ENCODE assay signal across 9 mouse cellular contexts in the genomic region with DNA sequence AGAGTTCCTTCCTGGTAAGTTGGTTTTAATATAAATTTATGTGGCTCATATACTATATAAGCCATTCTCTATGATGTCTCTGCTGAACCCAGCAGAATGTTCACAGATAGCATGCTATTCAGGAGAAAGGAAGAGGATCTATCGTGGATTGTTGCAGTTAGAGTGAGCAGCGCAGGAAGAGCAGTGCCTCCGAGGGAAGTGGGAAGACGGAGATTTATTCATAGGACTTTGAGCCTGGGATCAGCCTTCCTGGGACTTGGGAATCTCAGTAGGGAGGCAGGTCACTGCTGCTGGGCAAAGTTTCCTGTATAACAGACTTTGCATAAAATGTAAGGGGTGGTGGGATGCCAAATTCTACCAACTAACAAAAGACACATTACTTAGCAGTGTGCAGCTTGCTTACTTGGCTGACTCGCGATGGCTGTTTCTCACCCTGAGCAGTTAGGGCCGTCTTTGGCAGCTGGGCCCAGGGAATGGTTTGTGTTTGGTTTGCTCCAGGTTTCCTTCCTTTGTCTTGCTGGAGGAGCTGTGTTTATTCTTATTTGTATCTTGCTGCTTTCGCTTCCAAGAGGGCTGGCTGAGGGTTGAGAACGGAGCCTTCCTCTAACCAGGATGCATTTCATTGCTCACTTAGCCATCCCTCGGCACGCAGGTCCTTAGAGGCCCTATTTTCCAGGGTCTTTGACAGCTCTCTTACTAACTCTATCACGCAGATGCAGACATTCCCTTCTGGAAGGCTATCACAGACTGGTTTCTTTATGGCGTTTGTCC.
A peak's percentile ranks its signal among the peaks of the same experiment; 100 is the strongest.
DNase-seq lines count a peak whose midpoint lies in the region; ATAC-seq lines count a peak whose summit lies in the region.
"Had no signal": no experiment of that assay in that cellular context is flagged by ENCODE, and none has a peak within 500 bp of the region (broad histone marks: within the 10 kb centered on the region; RNA-seq: fewer than 3 reads in every experiment).

No protein-coding gene starts in this region.

- H3K27me3 ChIP-seq in hindbrain, embryonic 13.5 days, result no peaks in the 10 kb centered on the region

- H3K36me3 ChIP-seq in hindbrain, embryonic 13.5 days, result no peaks in the 10 kb centered on the region

- no peak overlapping the region; the same call in 1 of the 2 replicates for H3K4me3 ChIP-seq in brown adipose tissue, adult 24 weeks (ENCODE audit: insufficient read depth, low read depth, low read length)
- no peak overlapping the region for H3K4me3 ChIP-seq in hindbrain, embryonic 13.5 days
- H3K4me3 ChIP-seq: erythroblast, embryonic 14.5 days had no signal

- WGBS in hindbrain, embryonic 13.5 days, result 65% methylated on average over 13 of the region's 13 CpGs

- no peak overlapping the region for H3K9ac ChIP-seq in hindbrain, embryonic 13.5 days

- DNase-seq in cerebellum, postnatal 10 days, result peak; percentile 22 to 23
- no peak for DNase-seq in cerebellum, adult 8-10 months
- DNase-seq in lung, postnatal 14 days, result peak; percentile 45
- no peak for DNase-seq in frontal cortex, postnatal 25 days (ENCODE audit: low spot score in 2 of 2)
- DNase-seq in left cerebral cortex, adult 8-10 months (ENCODE audit: low spot score in 2 of 2), result no peak

- ATAC-seq in hindbrain, embryonic 13.5 days (ENCODE audit: low FRiP score), result 0 out of 2 replicates have a peak, but pooled peaks have one; percentile 40
- ATAC-seq in CD4-positive, CD25-positive, alpha-beta regulatory T cell, adult 4 months, result no peak

- H3K27ac ChIP-seq in brown adipose tissue, adult 24 weeks (replicated peaks; ENCODE audit: low read depth, low read length), result peak overlapping the region; percentile 21; the same call in 1 of the 2 replicates
- H3K27ac ChIP-seq in hindbrain, embryonic 13.5 days, result peak overlapping the region; percentile 62; the same call in 1 of the 2 replicates

- H3K4me2 ChIP-seq in hindbrain, embryonic 13.5 days, result no peak overlapping the region

- H3K4me1 ChIP-seq in brown adipose tissue, adult 24 weeks (ENCODE audit: control insufficient read depth, insufficient read depth, insufficient read length, low read length), result no peaks in the 10 kb centered on the region; the same call in 1 of the 2 replicates
- peaks cover 11% of the 10 kb centered on the region for H3K4me1 ChIP-seq in hindbrain, embryonic 13.5 days (replicated peaks)

- no peaks in the 10 kb centered on the region for H3K9me3 ChIP-seq in hindbrain, embryonic 13.5 days

Comparison
In these comparisons a context has a peak if more than half of its experiments do, and no peak if none do; other contexts are left out.
1. DNase-seq: peak in cerebellum, postnatal 10 days (2 of 2) and lung, postnatal 14 days (single experiment); none in cerebellum, adult 8-10 months (single experiment), frontal cortex, postnatal 25 days (0 of 2) and left cerebral cortex, adult 8-10 months (0 of 2).